Mouse (Mus musculus): ENCODE measurements around the gene Olfr1484.
"Not testable (repeated sequence)": the region's sequence is repeated elsewhere in the genome, so short reads cannot be mapped to it uniquely, and the experiment has no call there.

The Olfr1484 gene

GRCm38 (mm10) chr19:13583211-13583610 is at the start of gene Olfr1484:
Gene Olfr1484 (plus strand): TSS chr19:13583511.
- DNase-seq (ENCODE audit: low spot score in 2 of 2): no peak

DNA sequence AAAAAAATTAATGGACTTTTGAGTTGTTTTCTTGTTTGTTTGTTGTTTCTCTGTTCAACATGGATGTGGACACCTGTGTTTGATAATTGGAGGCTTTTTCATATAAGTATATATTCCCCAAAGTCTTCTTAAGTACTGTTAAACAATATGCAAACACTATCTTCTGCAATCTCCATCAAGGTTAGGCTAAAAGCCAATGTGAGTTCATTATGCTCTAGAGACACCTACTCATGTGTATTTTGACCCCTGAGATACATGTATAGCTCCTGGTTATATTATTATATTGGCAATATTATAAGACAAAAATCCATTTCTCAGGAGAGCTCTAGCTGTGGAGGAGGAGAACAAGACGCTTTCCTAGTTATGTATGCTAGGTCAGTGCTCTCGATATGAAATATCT is 33.8 kb downstream of the Olfr1484 start, which contains the start of gene Olfr1487:
Gene Olfr1487, plus strand, starts transcription at position 301 of the 400 bp plus-strand sequence.
- DNase-seq (ENCODE audit: low spot score in 2 of 2): not testable (repeated sequence)

- no peak for DNase-seq (ENCODE audit: low spot score in 2 of 2)
Measured at GRCm38 (mm10) chr19:13631321-13631720, 48.0 kb downstream of the Olfr1484 start, which contains the start of gene Olfr1489. Gene Olfr1489 (plus strand): TSS chr19:13631621.

Measured in left cerebral cortex, adult 9 months (tissue).